Mouse (Mus musculus) kidney, embryonic 15.5 days (tissue): ENCODE results near the gene Prl7a2. TPM values are rescaled to one million over a fixed set of nuclear protein-coding genes. Genes with fewer than 3 reads are reported as not detected.

Experiments
- ATAC-seq: fragments of 200-750 bp; cut with Nextera tagmentation; replicated peaks from 2 replicates; pipeline ENCODE4 v1.8.0; 2017; ENCODE audit warnings: moderate TSS enrichment; ENCODE audit not compliant: low FRiP score
- H3K27ac ChIP-seq: fragments of 300-500 bp; sonication (generic); 2 replicates; pipeline ENCODE4 v1.5.1; 2015; ENCODE audit warnings: mild to moderate bottlenecking, inconsistent platforms
- H3K27me3 ChIP-seq: fragments of 300-500 bp; sonication (generic); 2 replicates; pipeline ENCODE4 v1.6.1; 2015; ENCODE audit warnings: inconsistent platforms
- H3K36me3 ChIP-seq: fragments of 300-500 bp; sonication (generic); 2 replicates; pipeline ENCODE4 v1.6.1; 2015; ENCODE audit warnings: inconsistent platforms
- H3K4me1 ChIP-seq: fragments of 300-500 bp; sonication (generic); 2 replicates; pipeline ENCODE4 v1.6.1; 2015; ENCODE audit warnings: inconsistent platforms
- H3K4me2 ChIP-seq: fragments of 300-500 bp; sonication (generic); 2 replicates; pipeline ENCODE4 v1.6.1; 2015; ENCODE audit warnings: moderate library complexity, mild to moderate bottlenecking, inconsistent platforms
- H3K4me3 ChIP-seq: fragments of 300-500 bp; sonication (generic); replicated peaks from 2 replicates; pipeline ENCODE4 v1.5.1; 2015; ENCODE audit warnings: mild to moderate bottlenecking, inconsistent platforms
- H3K9ac ChIP-seq: fragments of 300-500 bp; sonication (generic); 2 replicates; pipeline ENCODE4 v1.6.1; 2015; ENCODE audit warnings: mild to moderate bottlenecking, inconsistent platforms
- H3K9me3 ChIP-seq: fragments of 300-500 bp; sonication (generic); replicated peaks from 2 replicates; pipeline ENCODE4 v1.6.1; 2016; ENCODE audit warnings: inconsistent platforms
- WGBS: fragments of 180-500 bp; shearing (Covaris S2); methylation state at CpG from one replicate; pipeline ENCODE4 v1.1.7; 2015; ENCODE audit warnings: mixed read lengths; 5-methylcytosine and 5-hydroxymethylcytosine counted together
- polyA plus RNA-seq: library from polyadenylated mRNA; unstranded; fragments of >200 nt; fragmentation: Nextera tagmentation; extraction: Ambion mirVana; gene quantifications from 2 replicates; pipeline ENCODE4 v1.2.1, GENCODE M21; 2015

Prl7a2 gene
- not detected in 2 replicates for polyA plus RNA-seq

DNA sequence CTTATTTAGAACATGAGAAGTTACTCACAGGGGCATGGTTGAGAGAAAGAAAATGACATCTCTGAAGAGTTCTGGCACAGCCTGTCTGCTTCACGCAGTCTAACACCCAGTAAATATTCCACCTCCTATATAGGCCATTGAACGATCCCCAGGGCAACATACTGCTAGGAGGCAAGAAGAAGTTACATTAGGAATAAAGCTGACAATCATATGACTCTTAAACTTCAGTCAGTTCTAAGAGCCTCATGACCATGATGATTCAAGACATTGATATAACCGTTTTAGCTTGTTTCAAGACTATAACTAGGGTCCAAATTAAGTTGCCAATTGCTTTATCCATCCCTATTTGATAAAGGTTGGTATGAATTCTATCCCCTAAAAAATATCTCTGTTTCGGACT, at the start of gene Prl7a2:
Gene Prl7a2, minus strand, starts transcription at position 101 of the 400 bp plus-strand sequence.
- Histone ChIP-seq H3K4me2 (no peak within 1 kb of the TSS), H3K36me3 (no peaks in the 10 kb centered on the region), H3K27ac (no peak within 1 kb of the TSS), H3K9me3 (no peaks in the 10 kb centered on the region), H3K9ac (no peak within 1 kb of the TSS), H3K4me3 (no peak within 1 kb of the TSS), H3K27me3 (no peaks in the 10 kb centered on the region), H3K4me1 (no peaks in the 10 kb centered on the region)
- 81% methylated on average over 4 of the region's 4 CpGs for whole genome bisulfite sequencing
- ATAC-seq: no peak

DNA sequence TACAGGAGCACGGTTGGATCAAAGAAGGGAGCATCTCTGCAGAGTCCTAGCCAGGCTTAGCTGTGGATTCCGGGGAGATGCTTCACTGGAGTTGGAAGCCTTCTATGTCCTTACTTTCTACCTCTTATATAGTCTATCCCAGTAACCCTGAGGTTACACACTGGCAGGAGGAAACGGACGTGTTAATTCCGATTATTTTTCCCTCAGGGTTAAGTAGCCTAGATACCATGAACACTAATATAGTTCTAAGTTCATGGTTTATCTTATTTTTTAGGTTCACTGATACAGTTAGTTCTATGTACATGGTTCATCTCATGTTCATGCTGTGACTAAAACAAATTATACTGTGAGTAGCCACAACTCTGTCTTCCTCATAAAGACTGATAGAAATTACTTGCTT, 48.8 kb upstream of the Prl7a2 start, which contains the start of gene Prl7d1:
Gene Prl7d1, minus strand, starts transcription at position 101 of the 400 bp plus-strand sequence.
- Histone ChIP-seq H3K27me3 (no peaks in the 10 kb centered on the region), H3K4me2 (no peak within 1 kb of the TSS), H3K4me3 (no peak within 1 kb of the TSS), H3K4me1 (no peaks in the 10 kb centered on the region), H3K9ac (no peak within 1 kb of the TSS), H3K36me3 (no peaks in the 10 kb centered on the region), H3K27ac (no peak within 1 kb of the TSS), H3K9me3 (no peaks in the 10 kb centered on the region)
- ATAC-seq: no peak
- WGBS: 93% methylated on average over 5 of the region's 5 CpGs

DNA sequence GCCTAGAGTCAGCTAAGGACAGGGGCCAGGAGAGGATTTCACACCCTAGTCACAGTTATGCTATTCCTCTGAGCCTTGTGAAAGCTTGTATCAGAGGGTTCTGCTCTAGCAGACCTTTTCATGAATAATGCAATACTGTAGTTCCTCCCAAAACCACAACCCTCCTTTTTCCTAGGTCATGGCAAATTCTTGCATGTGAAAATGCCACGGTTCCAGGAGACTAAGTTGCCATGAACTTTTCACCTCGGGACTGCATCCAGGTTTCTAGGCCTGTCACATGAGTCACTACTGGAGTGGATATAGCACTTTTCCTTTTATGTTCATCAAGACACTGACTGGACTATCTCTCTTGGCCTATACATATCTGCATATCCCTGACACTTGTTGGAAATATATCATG, 38.7 kb upstream of the Prl7a2 start:
- no peak overlapping the region for H3K27ac ChIP-seq
- no peak overlapping the region for H3K4me2 ChIP-seq
- no peaks in the 10 kb centered on the region for H3K9me3 ChIP-seq
- no peaks in the 10 kb centered on the region for H3K36me3 ChIP-seq
- no peak for ATAC-seq
- H3K27me3 ChIP-seq: no peaks in the 10 kb centered on the region
- H3K9ac ChIP-seq: no peak overlapping the region
- 64% methylated on average over 2 of the region's 2 CpGs for WGBS
- H3K4me3 ChIP-seq: no peak overlapping the region
- H3K4me1 ChIP-seq: no peaks in the 10 kb centered on the region

DNA sequence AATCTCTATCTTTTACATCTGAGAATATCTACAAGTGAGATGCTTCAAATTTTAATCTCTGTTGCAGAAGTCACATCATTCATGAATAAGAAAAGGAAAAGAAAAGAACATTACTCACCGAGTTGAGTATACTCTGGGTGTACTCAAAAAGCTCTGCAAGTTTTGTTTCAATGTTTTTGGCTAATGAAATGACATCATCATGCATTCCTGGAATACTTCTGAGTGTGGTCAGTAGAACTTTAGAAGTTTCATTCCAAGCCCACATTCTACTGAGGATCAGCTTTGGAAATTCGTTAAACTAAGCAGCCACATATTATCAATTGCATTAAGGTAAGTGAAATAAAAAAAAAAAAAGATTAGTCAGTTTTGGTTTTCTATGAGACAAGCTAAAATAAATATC, 7.1 kb downstream of the Prl7a2 start:
- no peak for ATAC-seq
- H3K9me3 ChIP-seq: no peaks in the 10 kb centered on the region
- H3K27ac ChIP-seq: no peak overlapping the region
- no peaks in the 10 kb centered on the region for H3K36me3 ChIP-seq
- H3K4me1 ChIP-seq: no peaks in the 10 kb centered on the region
- H3K27me3 ChIP-seq: no peaks in the 10 kb centered on the region
- H3K4me3 ChIP-seq: no peak overlapping the region
- no peak overlapping the region for H3K4me2 ChIP-seq
- WGBS: 80% methylated on average over 2 of the region's 2 CpGs
- H3K9ac ChIP-seq: no peak overlapping the region

DNA sequence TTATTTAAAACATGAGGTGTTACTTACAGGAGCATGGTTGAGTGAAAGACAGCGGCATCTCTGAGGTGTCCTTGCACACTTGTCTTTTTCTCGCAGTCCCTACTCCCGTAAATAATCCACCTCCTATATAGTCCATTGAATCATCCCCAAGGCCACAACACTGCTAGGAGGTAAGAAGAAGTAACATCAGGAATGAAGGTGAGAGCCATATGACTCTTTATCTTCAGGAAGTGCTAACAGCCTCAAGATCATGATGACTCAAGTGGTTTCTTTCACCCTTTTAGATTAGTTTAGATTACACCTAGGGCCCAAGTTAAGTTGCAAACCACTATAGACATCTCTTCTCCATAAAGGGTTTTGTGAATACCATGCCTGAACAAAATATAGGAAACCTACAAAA, 25.4 kb downstream of the Prl7a2 start, which contains the start of gene Prl7a1:
Gene Prl7a1, minus strand, starts transcription at position 101 of the 400 bp plus-strand sequence.
- no peaks in the 10 kb centered on the region for H3K9me3 ChIP-seq
- no peak within 1 kb of the TSS for H3K27ac ChIP-seq
- no peak within 1 kb of the TSS for H3K4me2 ChIP-seq
- no peak within 1 kb of the TSS for H3K4me3 ChIP-seq
- H3K4me1 ChIP-seq: no peaks in the 10 kb centered on the region
- no peak within 1 kb of the TSS for H3K9ac ChIP-seq
- H3K27me3 ChIP-seq: no peaks in the 10 kb centered on the region
- ATAC-seq: no peak
- WGBS: 89% methylated on average over 3 of the region's 3 CpGs
- no peaks in the 10 kb centered on the region for H3K36me3 ChIP-seq

DNA sequence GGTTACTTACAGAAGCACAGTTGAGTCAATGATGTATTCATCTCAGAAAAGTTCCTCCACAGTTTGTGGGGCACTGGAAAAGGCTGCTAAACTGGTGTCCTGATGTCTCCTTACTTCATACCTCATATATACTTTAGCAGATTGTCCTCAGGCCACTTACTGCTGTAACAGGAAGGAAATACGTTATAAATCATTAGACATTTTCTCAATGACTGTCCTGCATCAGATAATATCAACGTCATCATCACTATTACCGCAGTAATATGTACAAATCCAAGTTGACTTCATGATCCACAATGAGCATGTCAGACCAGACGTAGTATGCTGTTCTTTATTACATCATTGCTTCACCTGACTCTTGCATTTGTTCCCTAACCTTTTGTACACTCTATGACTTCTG, 57.4 kb downstream of the Prl7a2 start, which contains the start of gene Prl7b1:
Gene Prl7b1, minus strand, starts transcription at position 101 of the 400 bp plus-strand sequence.
- Histone ChIP-seq H3K36me3 (no peaks in the 10 kb centered on the region), H3K9me3 (no peaks in the 10 kb centered on the region), H3K27ac (no peak within 1 kb of the TSS), H3K4me1 (no peaks in the 10 kb centered on the region), H3K27me3 (no peaks in the 10 kb centered on the region), H3K4me2 (no peak within 1 kb of the TSS), H3K4me3 (no peak within 1 kb of the TSS), H3K9ac (no peak within 1 kb of the TSS)
- ATAC-seq: no peak
- 65% methylated on average over 4 of the region's 4 CpGs for WGBS

Other genes with a start within 250 kb of the Prl7a2 start
- not detected in 2 replicates for gene Prl8a6, start 229.3 kb downstream of the Prl7a2 start, polyA plus RNA-seq
- not detected in 2 replicates for gene Prl8a8, start 154.8 kb downstream of the Prl7a2 start, polyA plus RNA-seq
- not detected in 2 replicates for gene Prl8a9, start 103.4 kb downstream of the Prl7a2 start, polyA plus RNA-seq
- gene Prl8a1, start 85.9 kb downstream of the Prl7a2 start, polyA plus RNA-seq: not detected in 2 replicates
- gene Prl7b1, start 57.5 kb downstream of the Prl7a2 start, polyA plus RNA-seq: not detected in 2 replicates
- gene Prl7a1, start 25.5 kb downstream of the Prl7a2 start, polyA plus RNA-seq: not detected in 2 replicates
- gene Prl7d1, start 48.7 kb upstream of the Prl7a2 start, polyA plus RNA-seq: not detected in 2 replicates
- not detected in 2 replicates for gene Prl7c1, start 112.8 kb upstream of the Prl7a2 start, polyA plus RNA-seq
- gene Prl2a1, start 133.6 kb upstream of the Prl7a2 start, polyA plus RNA-seq: not detected in 2 replicates
- gene Prl2c1, start 181.3 kb upstream of the Prl7a2 start, polyA plus RNA-seq: not detected in 2 replicates